In genomic region chr1:54690291-54690965, GRCm38 (mm10) we compare ENCODE assay signal across 9 mouse cellular contexts.
DNase-seq lines count a peak whose midpoint lies in the region; ATAC-seq lines count a peak whose summit lies in the region.
"Had no signal": no experiment of that assay in that cellular context is flagged by ENCODE, and none has a peak within 500 bp of the region (broad histone marks: within the 10 kb centered on the region; RNA-seq: fewer than 3 reads in every experiment).

No protein-coding gene starts in this region.

- no peak overlapping the region for H3K9ac ChIP-seq in intestine, embryonic 16.5 days (ENCODE audit: low read depth, low read length)

- H3K4me1 ChIP-seq in intestine, embryonic 16.5 days (ENCODE audit: control insufficient read depth, insufficient read depth, low read length) = no peaks in the 10 kb centered on the region

- no peak overlapping the region for H3K27ac ChIP-seq in intestine, embryonic 16.5 days (ENCODE audit: low read length)

- no peak overlapping the region for H3K4me2 ChIP-seq in intestine, embryonic 16.5 days (ENCODE audit: low read depth, low read length)

- ATAC-seq in common myeloid progenitor, adult 5-6 weeks (replicated peaks; ENCODE audit: low read depth, poor library complexity, severe bottlenecking) = peak; percentile 98
- ATAC-seq in megakaryocyte-erythroid progenitor cell, adult 5-6 weeks (replicated peaks; ENCODE audit: low FRiP score, low TSS enrichment, poor library complexity, severe bottlenecking) = peak; percentile 99
- no peak for ATAC-seq in erythroid progenitor cell, adult 5-6 weeks (replicated peaks; ENCODE audit: low FRiP score, poor library complexity, severe bottlenecking)
- ATAC-seq in intestine, embryonic 16.5 days = no peak

- peak; percentile 34 for DNase-seq in kidney, adult 9 months
- no peak for DNase-seq in kidney, adult 11 months
- DNase-seq in heart, postnatal 10 days = peak; percentile 32 to 37
- no peak for DNase-seq in embryo, embryonic 9.5 days (ENCODE audit: extremely low spot score)
- DNase-seq: cerebellum, adult 9-11 months had no signal

- no peak overlapping the region for H3K4me3 ChIP-seq in intestine, embryonic 16.5 days (ENCODE audit: low read length)

- H3K9me3 ChIP-seq in intestine, embryonic 16.5 days (ENCODE audit: control insufficient read depth, low read length) = no peaks in the 10 kb centered on the region

- no peaks in the 10 kb centered on the region for H3K27me3 ChIP-seq in intestine, embryonic 16.5 days (replicated peaks; ENCODE audit: control insufficient read depth, insufficient read depth, low read length)

- H3K36me3 ChIP-seq in intestine, embryonic 16.5 days (ENCODE audit: control insufficient read depth, insufficient read depth, low read length) = no peaks in the 10 kb centered on the region

- WGBS in intestine, embryonic 16.5 days = 63% methylated on average over 13 of the region's 13 CpGs

- intact Hi-C loops in heart, postnatal 10 days (cut with DNase I) = no loop called here

Comparison
In these comparisons a context has a peak if more than half of its experiments do, and no peak if none do; other contexts are left out.
1. DNase-seq: peak in kidney, adult 9 months (single experiment) and heart, postnatal 10 days (2 of 2); none in kidney, adult 11 months (single experiment) and embryo, embryonic 9.5 days (single experiment).
2. ATAC-seq: peak in common myeloid progenitor, adult 5-6 weeks (single experiment) and megakaryocyte-erythroid progenitor cell, adult 5-6 weeks (single experiment); none in erythroid progenitor cell, adult 5-6 weeks (single experiment) and intestine, embryonic 16.5 days (single experiment).